Mouse (Mus musculus) embryo, embryonic 10 days (tissue): Measurements from ENCODE around the gene Atp7a.
A peak's percentile ranks its signal among the peaks of the same experiment; 100 is the strongest.
"Not testable (repeated sequence)": the region's sequence is repeated elsewhere in the genome, so short reads cannot be mapped to it uniquely, and the experiment has no call there.

Source experiments
- DNase-seq: peaks from one replicate; pipeline ENCODE4 v3.0.0-alpha.2; 2015; ENCODE audit warnings: low spot score

Gene Atp7a

GRCm38 (mm10) chrX:106026418-106027342 is at the start of gene Atp7a:
Gene Atp7a (plus strand): TSS chrX:106027276.
- peak; percentile 94 for DNase-seq

- no peak for DNase-seq
Measured at GRCm38 (mm10) chrX:106001605-106002004, 25.5 kb upstream of the Atp7a start.

GRCm38 (mm10) chrX:106010762-106011161 is 16.3 kb upstream of the Atp7a start:
- DNase-seq = no peak

- DNase-seq = peak; percentile 91
Measured at GRCm38 (mm10) chrX:106011465-106012159, 15.5 kb upstream of the Atp7a start, which contains the start of gene Magt1. Gene Magt1 (minus strand): TSS chrX:106011906.

- DNase-seq = no peak
Measured at GRCm38 (mm10) chrX:106012559-106012958, 14.5 kb upstream of the Atp7a start.

- peak; percentile 68 for DNase-seq
Measured at GRCm38 (mm10) chrX:106013217-106013616, 13.9 kb upstream of the Atp7a start.

GRCm38 (mm10) chrX:106014741-106015377 is 12.2 kb upstream of the Atp7a start:
- DNase-seq = not testable (repeated sequence)

GRCm38 (mm10) chrX:106015571-106016322 is 11.3 kb upstream of the Atp7a start, which contains the start of gene Cox7b:
Gene Cox7b (plus strand): TSS chrX:106015700.
- peak; percentile 93 for DNase-seq

GRCm38 (mm10) chrX:106017102-106017501 is 10.0 kb upstream of the Atp7a start:
- DNase-seq = no peak

- DNase-seq = no peak
Measured at GRCm38 (mm10) chrX:106017516-106017915, 9.6 kb upstream of the Atp7a start.

- no peak for DNase-seq
Measured at GRCm38 (mm10) chrX:106027343-106027674, 233 bp downstream of the Atp7a start.

GRCm38 (mm10) chrX:106030176-106030575 is 3.1 kb downstream of the Atp7a start:
- no peak for DNase-seq

- DNase-seq = no peak
Measured at GRCm38 (mm10) chrX:106031124-106031523, 4.0 kb downstream of the Atp7a start.

- DNase-seq = no peak
Measured at GRCm38 (mm10) chrX:106035727-106036126, 8.7 kb downstream of the Atp7a start.

GRCm38 (mm10) chrX:106037185-106037752 is 10.2 kb downstream of the Atp7a start:
- DNase-seq = no peak

GRCm38 (mm10) chrX:106043863-106044617 is 17.0 kb downstream of the Atp7a start:
- DNase-seq = no peak

- DNase-seq = peak; percentile 62
Measured at GRCm38 (mm10) chrX:106045455-106045854, 18.4 kb downstream of the Atp7a start.

GRCm38 (mm10) chrX:106045928-106046327 is 18.9 kb downstream of the Atp7a start:
- DNase-seq = no peak

- peak; percentile 15 for DNase-seq
Measured at GRCm38 (mm10) chrX:106048191-106048590, 21.1 kb downstream of the Atp7a start.

GRCm38 (mm10) chrX:106077858-106078257 is 50.8 kb downstream of the Atp7a start:
- DNase-seq = not testable (repeated sequence)
